Mouse (Mus musculus) limb, embryonic 14.5 days (tissue): ENCODE results near the gene Hadhb. TPM values are rescaled to one million over a fixed set of nuclear protein-coding genes. Genes with fewer than 3 reads are reported as not detected.

Experiments
- ATAC-seq: fragments of 200-750 bp; cut with Nextera tagmentation; 2 replicates; pipeline ENCODE4 v1.8.0; 2017; ENCODE audit warnings: low read depth, moderate number of reproducible peaks, moderate TSS enrichment; ENCODE audit not compliant: low FRiP score
- DNase-seq: peaks from one replicate; pipeline ENCODE4 v3.0.0-alpha.2; 2015; ENCODE audit warnings: low spot score
- H3K27ac ChIP-seq: fragments of 300-500 bp; sonication (generic); replicated peaks from 2 replicates; pipeline ENCODE4 v1.5.1; 2014; ENCODE audit warnings: low read depth, mild to moderate bottlenecking, low read length, moderate library complexity, mixed read lengths
- H3K27me3 ChIP-seq: fragments of 300-500 bp; sonication (generic); 2 replicates; pipeline ENCODE4 v1.6.1; 2014; ENCODE audit warnings: low read length, mixed read lengths; ENCODE audit not compliant: control insufficient read depth, insufficient read depth
- H3K36me3 ChIP-seq: fragments of 300-500 bp; sonication (generic); 2 replicates; pipeline ENCODE4 v1.6.1; 2014; ENCODE audit warnings: mild to moderate bottlenecking, low read length, moderate library complexity, mixed read lengths; ENCODE audit not compliant: control insufficient read depth, insufficient read depth
- H3K4me1 ChIP-seq: fragments of 300-500 bp; sonication (generic); 2 replicates; pipeline ENCODE4 v1.6.1; 2014; ENCODE audit warnings: antibody characterized with exemption, low read length, mixed read lengths; ENCODE audit not compliant: control insufficient read depth, insufficient read depth
- H3K4me2 ChIP-seq: fragments of 300-500 bp; sonication (generic); replicated peaks from 2 replicates; pipeline ENCODE4 v1.6.1; 2014; ENCODE audit warnings: low read depth, mild to moderate bottlenecking, low read length, moderate library complexity; ENCODE audit not compliant: severe bottlenecking
- H3K4me3 ChIP-seq: fragments of 300-500 bp; sonication (generic); replicated peaks from 2 replicates; pipeline ENCODE4 v1.5.1; 2014; ENCODE audit warnings: low read length
- H3K9ac ChIP-seq: fragments of 300-500 bp; sonication (generic); 2 replicates; pipeline ENCODE4 v1.6.1; 2014; ENCODE audit warnings: mild to moderate bottlenecking, low read depth, low read length, moderate library complexity; ENCODE audit not compliant: severe bottlenecking
- H3K9me3 ChIP-seq: fragments of 300-500 bp; sonication (generic); 2 replicates; pipeline ENCODE4 v1.6.1; 2016; ENCODE audit warnings: low read length; ENCODE audit not compliant: control insufficient read depth
- POLR2A ChIP-seq: fragments of 200-500 bp; IDR thresholded peaks from 2 replicates; pipeline ENCODE4 v1.8.0; 2012; ENCODE audit warnings: inconsistent platforms, mild to moderate bottlenecking, moderate library complexity, borderline replicate concordance; ENCODE audit not compliant: insufficient read depth, insufficient read length; ENCODE audit errors: extremely low read depth
- WGBS: fragments of 180-500 bp; shearing (Covaris S2); extraction: QIAGEN DNeasy Blood & Tissue Kit; methylation state at CpG from one replicate; pipeline ENCODE4 v1.1.7; 2014; 5-methylcytosine and 5-hydroxymethylcytosine counted together
- polyA plus RNA-seq, 2 experiments: library from polyadenylated mRNA; depleted of rRNA in 1 of 2; stranded (reverse) in 1 of 2; unstranded in 1 of 2; fragments of >200 nt; fragmentation: Nextera tagmentation in 1 of 2; extraction: Ambion mirVana in 1 of 2; gene quantifications; 2 replicates each; pipeline versions ENCODE4 v1.2.1 to v1.2.3; 2012 to 2014

Hadhb gene
- polyA plus RNA-seq, 2 experiments = 74.3 to 128 TPM

GRCm38 (mm10) chr5:30112533-30113068, 42.4 kb upstream of the Hadhb start:
- no peak overlapping the region for H3K4me3 ChIP-seq
- WGBS = 82% methylated on average over 3 of the region's 3 CpGs
- peaks cover 65% of the 10 kb centered on the region for H3K27me3 ChIP-seq
- H3K27ac ChIP-seq = no peak overlapping the region
- H3K36me3 ChIP-seq = 0 out of 2 replicates have a peak, but pooled peaks cover 8% of the 10 kb centered on the region
- ATAC-seq (no peak), DNase-seq (no peak)
- TF ChIP-seq POLR2A = no peak
- H3K9ac ChIP-seq = no peak overlapping the region
- peaks cover 12% of the 10 kb centered on the region for H3K4me1 ChIP-seq
- H3K4me2 ChIP-seq = no peak overlapping the region
- no peaks in the 10 kb centered on the region for H3K9me3 ChIP-seq

GRCm38 (mm10) chr5:30113881-30114760, 40.9 kb upstream of the Hadhb start:
- Histone ChIP-seq H3K4me2 (peak overlapping the region; percentile 85), H3K27me3 (peaks cover 50% of the 10 kb centered on the region), H3K36me3 (peaks cover 21% of the 10 kb centered on the region), H3K9me3 (no peaks in the 10 kb centered on the region), H3K27ac (no peak overlapping the region), H3K4me3 (peak overlapping the region; percentile 55), H3K4me1 (peaks cover 12% of the 10 kb centered on the region), H3K9ac (peak overlapping the region; percentile 60)
- TF ChIP-seq POLR2A = no peak
- peak; percentile 83 for DNase-seq
- under 1% methylated on average over 91 of the region's 103 CpGs for WGBS
- peak; percentile 87 for ATAC-seq

GRCm38 (mm10) chr5:30114761-30115140, 40.3 kb upstream of the Hadhb start:
- peak overlapping the region; percentile 55 for H3K4me3 ChIP-seq
- ATAC-seq (peak; percentile 35; the same call in 1 of the 2 replicates), DNase-seq (no peak)
- peak overlapping the region; percentile 85 for H3K4me2 ChIP-seq
- H3K27ac ChIP-seq = no peak overlapping the region
- H3K27me3 ChIP-seq = peaks cover 49% of the 10 kb centered on the region
- 3% methylated on average over 17 of the region's 28 CpGs for WGBS
- no peak for TF ChIP-seq POLR2A
- H3K4me1 ChIP-seq = peaks cover 12% of the 10 kb centered on the region
- H3K9me3 ChIP-seq = no peaks in the 10 kb centered on the region
- H3K36me3 ChIP-seq = peaks cover 28% of the 10 kb centered on the region
- H3K9ac ChIP-seq = peak overlapping the region; percentile 60

- no peak overlapping the region for H3K27ac ChIP-seq
- peaks cover 8% of the 10 kb centered on the region; the same call in 1 of the 2 replicates for H3K4me1 ChIP-seq
- H3K36me3 ChIP-seq = peaks cover 37% of the 10 kb centered on the region
- no peak overlapping the region for H3K4me2 ChIP-seq
- ATAC-seq (no peak), DNase-seq (no peak)
- peaks cover 47% of the 10 kb centered on the region for H3K27me3 ChIP-seq
- H3K4me3 ChIP-seq = no peak overlapping the region
- no peak for TF ChIP-seq POLR2A
- 17% methylated on average over 10 of the region's 10 CpGs for WGBS
- no peaks in the 10 kb centered on the region for H3K9me3 ChIP-seq
- H3K9ac ChIP-seq = no peak overlapping the region
Measured at GRCm38 (mm10) chr5:30115718-30116117, 39.3 kb upstream of the Hadhb start.

GRCm38 (mm10) chr5:30118018-30118417, 37.0 kb upstream of the Hadhb start:
- TF ChIP-seq POLR2A = no peak
- no peak for ATAC-seq
- peaks cover 26% of the 10 kb centered on the region for H3K27me3 ChIP-seq
- no peak overlapping the region for H3K4me2 ChIP-seq
- H3K36me3 ChIP-seq = peaks cover 60% of the 10 kb centered on the region
- H3K9me3 ChIP-seq = no peaks in the 10 kb centered on the region
- DNase-seq = no peak
- WGBS = 70% methylated on average over 1 of the region's 1 CpGs
- H3K27ac ChIP-seq = no peak overlapping the region
- H3K9ac ChIP-seq = no peak overlapping the region
- peaks cover 5% of the 10 kb centered on the region; the same call in 1 of the 2 replicates for H3K4me1 ChIP-seq
- no peak overlapping the region for H3K4me3 ChIP-seq
